Mouse (Mus musculus) stomach, embryonic 14.5 days (tissue): ENCODE results near the gene Olfm1. TPM values are rescaled to one million over a fixed set of nuclear protein-coding genes. Genes with fewer than 3 reads are reported as not detected.

Experiments used
- ATAC-seq: fragments of 200-750 bp; cut with Nextera tagmentation; 2 replicates; pipeline ENCODE4 v1.8.0; 2017; ENCODE audit warnings: low read depth, moderate TSS enrichment; ENCODE audit not compliant: insufficient number of reproducible peaks, insufficient read depth, low FRiP score
- H3K27ac ChIP-seq: fragments of 300-500 bp; sonication (generic); 2 replicates; pipeline ENCODE4 v1.5.1; 2014; ENCODE audit warnings: mild to moderate bottlenecking, low read length, moderate library complexity, mixed read lengths
- H3K27me3 ChIP-seq: fragments of 300-500 bp; sonication (generic); 2 replicates; pipeline ENCODE4 v1.6.1; 2014; ENCODE audit warnings: low read length, control low read depth, mixed read lengths; ENCODE audit not compliant: control insufficient read depth, insufficient read depth
- H3K36me3 ChIP-seq: fragments of 300-500 bp; sonication (generic); 2 replicates; pipeline ENCODE4 v1.6.1; 2014; ENCODE audit warnings: mild to moderate bottlenecking, control low read depth, low read length, moderate library complexity, mixed read lengths; ENCODE audit not compliant: control insufficient read depth, insufficient read depth
- H3K4me1 ChIP-seq: fragments of 300-500 bp; sonication (generic); 2 replicates; pipeline ENCODE4 v1.6.1; 2014; ENCODE audit warnings: low read length, control low read depth, mixed read lengths; ENCODE audit not compliant: control insufficient read depth, insufficient read depth
- H3K4me2 ChIP-seq: fragments of 300-500 bp; sonication (generic); replicated peaks from 2 replicates; pipeline ENCODE4 v1.6.1; 2014; ENCODE audit warnings: low read depth, low read length, control low read depth
- H3K4me3 ChIP-seq: fragments of 300-500 bp; sonication (generic); 2 replicates; pipeline ENCODE4 v1.5.1; 2014; ENCODE audit warnings: low read depth, low read length, control low read depth
- H3K9ac ChIP-seq: fragments of 300-500 bp; sonication (generic); replicated peaks from 2 replicates; pipeline ENCODE4 v1.6.1; 2014; ENCODE audit warnings: low read depth, mild to moderate bottlenecking, control low read depth, low read length, moderate library complexity, mixed read lengths
- H3K9me3 ChIP-seq: fragments of 300-500 bp; sonication (generic); 2 replicates; pipeline ENCODE4 v1.6.1; 2016; ENCODE audit warnings: low read depth, low read length, control low read depth; ENCODE audit not compliant: control insufficient read depth
- WGBS: fragments of 180-500 bp; shearing (Covaris S2); extraction: QIAGEN DNeasy Blood & Tissue Kit; methylation state at CpG from one replicate; pipeline ENCODE4 v1.1.7; 2014; 5-methylcytosine and 5-hydroxymethylcytosine counted together
- polyA plus RNA-seq: library from polyadenylated mRNA; unstranded; fragments of >200 nt; fragmentation: Nextera tagmentation; extraction: Ambion mirVana; gene quantifications from 2 replicates; pipeline ENCODE4 v1.2.1, GENCODE M21; 2014

Olfm1 gene
- polyA plus RNA-seq, 1 experiment from 2014 or later: 18.8 TPM

DNA sequence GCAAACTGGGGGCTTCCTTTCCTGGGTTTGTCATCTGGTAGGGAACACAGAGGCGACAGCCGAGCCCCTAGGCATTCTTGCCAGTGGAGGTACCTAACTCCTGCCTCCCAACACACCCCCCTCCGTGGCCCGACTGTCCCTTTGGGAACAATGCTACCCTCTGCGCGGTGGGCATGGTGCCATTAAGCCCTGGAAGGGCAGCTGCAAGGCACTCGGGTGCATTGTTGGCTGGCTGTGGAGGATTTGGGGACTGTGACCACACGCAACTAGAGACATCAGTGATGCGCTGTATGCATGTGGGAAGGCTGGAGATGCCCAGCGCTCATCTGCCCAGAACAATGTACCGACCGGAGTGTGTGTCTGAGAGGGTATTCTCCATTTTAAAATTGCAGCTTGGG is 897 bp downstream of the Olfm1 start:
- 28% methylated on average over 12 of the region's 12 CpGs for WGBS
- Histone ChIP-seq H3K27ac (no peak overlapping the region), H3K9ac (no peak overlapping the region), H3K27me3 (no peaks in the 10 kb centered on the region), H3K4me2 (peak overlapping the region; percentile 82), H3K36me3 (no peaks in the 10 kb centered on the region), H3K4me3 (peak overlapping the region; percentile 49), H3K9me3 (no peaks in the 10 kb centered on the region), H3K4me1 (peaks cover 6% of the 10 kb centered on the region; the same call in 1 of the 2 replicates)
- no peak for ATAC-seq

DNA sequence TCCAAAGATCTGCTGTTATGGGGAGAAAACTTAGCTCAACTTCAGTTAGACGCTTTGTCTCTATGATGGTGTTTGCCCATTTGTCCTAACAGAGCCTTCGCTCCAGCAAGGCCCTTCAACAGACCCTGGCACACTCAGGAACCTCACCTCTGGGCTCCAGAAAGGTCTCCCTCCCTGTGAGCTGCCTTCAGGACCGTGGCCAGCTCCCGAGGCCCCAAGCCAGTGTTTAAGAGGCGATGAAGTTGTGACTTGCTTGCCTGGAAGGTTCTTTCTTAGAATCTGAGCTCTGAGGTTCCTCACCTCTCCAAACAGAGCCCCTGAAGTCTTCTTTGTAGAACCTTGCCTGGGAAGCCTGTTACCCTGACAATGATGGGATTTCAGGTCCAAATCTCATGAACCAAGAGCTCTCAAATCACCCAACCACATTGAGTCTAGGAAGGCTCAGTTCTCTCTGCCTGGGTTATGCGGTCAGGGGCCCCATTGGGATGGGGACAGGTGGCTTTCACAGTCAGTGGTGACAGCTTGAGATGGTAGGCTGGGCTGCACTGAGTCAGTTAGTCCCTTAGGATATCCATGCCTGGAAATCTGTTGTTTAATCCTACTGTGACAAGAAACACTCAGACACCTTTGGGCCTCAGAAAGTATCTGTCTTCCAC is 2.3 kb downstream of the Olfm1 start:
- Histone ChIP-seq H3K9ac (no peak overlapping the region), H3K4me2 (no peak overlapping the region), H3K36me3 (no peaks in the 10 kb centered on the region), H3K4me1 (peaks cover 6% of the 10 kb centered on the region; the same call in 1 of the 2 replicates), H3K27ac (no peak overlapping the region), H3K4me3 (no peak overlapping the region), H3K27me3 (no peaks in the 10 kb centered on the region), H3K9me3 (no peaks in the 10 kb centered on the region)
- no peak for ATAC-seq
- WGBS: 29% methylated on average over 6 of the region's 6 CpGs

DNA sequence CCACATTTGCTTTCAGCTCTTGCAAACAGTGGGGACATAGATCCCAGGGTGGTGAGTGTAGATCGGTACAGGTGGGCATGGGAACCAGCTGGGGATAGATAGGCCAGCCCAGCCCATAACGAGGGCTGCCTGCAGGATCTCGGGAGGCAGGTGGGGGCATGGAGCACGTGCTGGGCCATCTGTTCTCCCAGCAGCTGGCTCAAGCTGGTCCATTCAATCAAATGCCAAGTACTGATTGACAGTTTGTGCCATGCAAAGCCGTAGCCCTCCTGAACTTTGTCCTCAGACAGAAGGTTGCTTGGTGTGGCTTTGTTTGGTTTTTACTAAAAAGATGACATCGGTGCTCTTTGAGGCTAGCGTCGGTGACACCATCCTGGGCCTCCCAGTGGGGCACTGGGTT is 2.9 kb downstream of the Olfm1 start:
- no peaks in the 10 kb centered on the region for H3K9me3 ChIP-seq
- no peak overlapping the region for H3K4me3 ChIP-seq
- no peak overlapping the region for H3K27ac ChIP-seq
- 66% methylated on average over 8 of the region's 8 CpGs for WGBS
- no peak for ATAC-seq
- H3K4me2 ChIP-seq: no peak overlapping the region
- H3K9ac ChIP-seq: no peak overlapping the region
- H3K27me3 ChIP-seq: no peaks in the 10 kb centered on the region
- H3K36me3 ChIP-seq: no peaks in the 10 kb centered on the region
- H3K4me1 ChIP-seq: peaks cover 6% of the 10 kb centered on the region; the same call in 1 of the 2 replicates

DNA sequence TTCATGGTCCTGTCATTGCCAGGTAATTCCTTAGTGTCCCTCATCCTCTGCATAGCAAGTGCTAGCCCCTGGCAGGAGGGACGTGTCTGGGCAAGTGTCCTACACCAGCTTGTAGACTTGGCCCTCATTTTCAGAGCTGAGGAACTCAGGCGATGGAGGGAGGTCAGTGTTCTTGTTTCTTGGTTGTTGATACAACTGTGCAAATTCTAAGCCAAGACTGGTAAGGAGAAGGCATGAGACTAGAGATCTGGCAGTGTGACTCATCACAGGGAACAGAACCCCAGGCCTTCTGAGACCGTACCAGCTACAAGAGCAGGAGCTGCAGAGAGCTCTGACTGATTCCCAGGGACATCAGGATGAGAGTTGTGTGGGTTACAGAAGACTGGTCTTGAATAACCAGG is 8.6 kb downstream of the Olfm1 start:
- Histone ChIP-seq H3K9me3 (no peaks in the 10 kb centered on the region), H3K4me1 (peaks cover 11% of the 10 kb centered on the region; the same call in 1 of the 2 replicates), H3K4me2 (no peak overlapping the region), H3K4me3 (no peak overlapping the region), H3K9ac (no peak overlapping the region), H3K36me3 (no peaks in the 10 kb centered on the region), H3K27me3 (no peaks in the 10 kb centered on the region), H3K27ac (no peak overlapping the region)
- no peak for ATAC-seq
- WGBS: 70% methylated on average over 3 of the region's 3 CpGs

DNA sequence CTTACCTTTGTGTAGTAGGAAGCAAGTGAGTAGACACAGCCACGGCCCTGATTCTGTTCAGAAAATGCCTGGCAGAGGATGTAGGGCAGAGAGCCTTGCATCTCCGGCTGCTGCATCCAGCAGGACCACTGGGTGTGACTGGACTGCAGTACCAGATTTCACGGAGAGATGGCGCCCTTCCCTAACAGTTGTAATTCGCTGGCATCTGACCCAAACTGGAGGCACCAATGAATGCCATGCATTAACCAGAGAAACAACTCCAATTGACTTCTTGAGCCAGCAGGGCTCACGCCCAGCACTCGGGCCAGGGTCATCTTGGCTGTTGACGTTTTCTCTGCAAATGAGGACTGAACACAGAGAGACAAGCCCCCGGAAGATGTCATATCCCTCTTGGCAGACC is 11.4 kb downstream of the Olfm1 start:
- Histone ChIP-seq H3K9me3 (no peaks in the 10 kb centered on the region), H3K4me2 (no peak overlapping the region), H3K27me3 (0 out of 2 replicates have a peak, but pooled peaks cover 2% of the 10 kb centered on the region), H3K4me3 (no peak overlapping the region), H3K9ac (no peak overlapping the region), H3K27ac (no peak overlapping the region), H3K36me3 (no peaks in the 10 kb centered on the region), H3K4me1 (peaks cover 11% of the 10 kb centered on the region; the same call in 1 of the 2 replicates)
- ATAC-seq: no peak
- 6% methylated on average over 9 of the region's 9 CpGs for WGBS

DNA sequence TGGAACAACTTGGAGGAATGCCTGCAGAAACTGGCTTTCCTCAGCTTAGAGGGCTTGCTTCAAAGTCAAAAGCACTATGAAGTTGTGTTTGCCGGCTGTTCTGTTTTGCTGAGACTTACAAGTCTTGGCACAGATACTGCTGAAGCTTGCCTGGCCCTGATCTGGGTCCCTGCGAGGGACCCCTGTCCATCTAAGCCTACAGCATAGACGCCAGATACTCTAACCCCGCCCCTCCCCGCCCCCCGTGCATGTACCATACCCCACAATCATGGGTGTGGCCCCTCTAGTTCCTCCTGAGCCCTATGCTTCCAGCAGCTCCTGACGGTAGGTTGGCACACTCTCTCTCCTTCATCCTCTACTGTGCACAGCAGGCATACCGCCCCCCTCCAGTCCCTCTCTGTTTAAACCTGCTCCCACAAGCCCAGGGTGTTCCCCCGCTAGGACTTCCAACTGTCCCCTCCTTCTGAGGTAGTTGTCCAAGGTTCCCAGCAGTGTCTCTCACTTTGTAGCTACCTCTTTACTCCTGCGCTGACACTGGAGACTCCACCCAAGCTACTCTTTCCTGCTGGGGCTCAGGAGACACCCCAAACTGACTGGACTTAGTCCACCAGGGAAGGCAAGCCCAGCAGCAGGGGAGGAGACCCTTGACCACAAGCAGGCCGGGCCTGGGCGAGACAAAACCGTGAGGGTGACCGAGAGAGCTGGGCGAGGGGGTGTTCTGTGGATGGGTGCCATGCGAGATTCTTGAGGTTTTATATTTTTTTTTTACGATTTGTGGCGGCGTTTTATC is 12.1 kb downstream of the Olfm1 start:
- peaks cover 11% of the 10 kb centered on the region; the same call in 1 of the 2 replicates for H3K4me1 ChIP-seq
- no peaks in the 10 kb centered on the region for H3K9me3 ChIP-seq
- ATAC-seq: no peak
- 0 out of 2 replicates have a peak, but pooled peaks cover 2% of the 10 kb centered on the region for H3K27me3 ChIP-seq
- H3K27ac ChIP-seq: no peak overlapping the region
- no peaks in the 10 kb centered on the region for H3K36me3 ChIP-seq
- WGBS: 14% methylated on average over 19 of the region's 19 CpGs
- no peak overlapping the region for H3K9ac ChIP-seq
- H3K4me3 ChIP-seq: peak overlapping the region; percentile 55; the same call in 1 of the 2 replicates
- H3K4me2 ChIP-seq: peak overlapping the region; percentile 99

DNA sequence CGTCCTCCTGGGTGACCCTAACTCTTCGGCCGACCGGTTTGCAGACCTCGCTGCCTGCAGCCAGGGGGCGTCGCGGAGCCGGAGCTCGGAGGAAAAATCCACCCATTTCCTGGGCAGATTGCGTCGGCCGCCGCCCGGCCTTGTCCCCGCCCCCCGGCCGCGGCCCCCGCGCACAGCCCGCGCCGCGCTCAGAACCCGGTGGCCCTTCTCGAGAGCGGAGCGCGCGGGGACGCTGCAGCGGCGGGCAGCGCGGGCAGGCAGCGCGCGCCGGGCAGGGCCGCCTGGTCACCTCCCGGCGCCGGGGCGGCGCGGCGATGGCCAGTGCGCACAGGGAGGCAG is 12.6 kb downstream of the Olfm1 start:
- H3K27ac ChIP-seq: no peak overlapping the region
- under 1% methylated on average over 41 of the region's 49 CpGs for WGBS
- 0 out of 2 replicates have a peak, but pooled peaks cover 2% of the 10 kb centered on the region for H3K27me3 ChIP-seq
- H3K9me3 ChIP-seq: no peaks in the 10 kb centered on the region
- ATAC-seq: peak; percentile 56; the same call in 1 of the 2 replicates
- peak overlapping the region; percentile 99 for H3K4me2 ChIP-seq
- no peaks in the 10 kb centered on the region for H3K36me3 ChIP-seq
- H3K9ac ChIP-seq: peak overlapping the region; percentile 55
- H3K4me1 ChIP-seq: peaks cover 11% of the 10 kb centered on the region; the same call in 1 of the 2 replicates
- H3K4me3 ChIP-seq: peak overlapping the region; percentile 55

DNA sequence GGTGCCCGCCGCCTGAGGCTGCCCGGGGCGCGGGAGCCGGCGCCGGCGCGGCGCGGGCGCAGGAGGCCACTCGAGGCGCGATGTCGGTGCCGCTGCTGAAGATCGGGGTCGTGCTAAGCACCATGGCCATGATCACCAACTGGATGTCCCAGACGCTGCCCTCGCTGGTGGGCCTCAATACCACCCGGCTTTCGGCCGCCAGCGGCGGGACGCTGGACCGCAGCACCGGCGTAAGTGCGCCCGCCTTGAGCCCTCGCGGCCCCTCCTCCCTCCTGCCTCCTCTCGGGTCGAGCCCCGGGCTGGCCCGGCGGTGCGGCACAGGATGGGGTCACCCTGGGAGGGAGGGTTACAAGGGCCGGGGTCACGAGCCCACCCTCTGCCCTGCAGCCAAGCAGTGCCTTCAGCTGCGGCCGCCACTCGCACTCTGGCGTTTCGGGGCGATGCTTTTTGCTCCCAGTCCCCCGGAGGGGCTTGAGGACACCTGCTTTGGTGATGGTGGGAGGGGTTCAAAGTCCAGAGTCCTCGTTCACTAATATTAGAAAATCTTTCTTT is 13.2 kb downstream of the Olfm1 start:
- peak; percentile 33; the same call in 1 of the 2 replicates for ATAC-seq
- 1% methylated on average over 40 of the region's 51 CpGs for WGBS
- peaks cover 11% of the 10 kb centered on the region; the same call in 1 of the 2 replicates for H3K4me1 ChIP-seq
- H3K27ac ChIP-seq: no peak overlapping the region
- peak overlapping the region; percentile 55 for H3K4me3 ChIP-seq
- H3K4me2 ChIP-seq: peak overlapping the region; percentile 99
- no peaks in the 10 kb centered on the region for H3K36me3 ChIP-seq
- no peaks in the 10 kb centered on the region for H3K9me3 ChIP-seq
- peak overlapping the region; percentile 55 for H3K9ac ChIP-seq
- H3K27me3 ChIP-seq: 0 out of 2 replicates have a peak, but pooled peaks cover 2% of the 10 kb centered on the region
